Mouse (Mus musculus) neural tube, embryonic 12.5 days (tissue): Measurements from ENCODE around the gene Lrp6. TPM values are rescaled to one million over a fixed set of nuclear protein-coding genes. Genes with fewer than 3 reads are reported as not detected.

Experiments
- ATAC-seq: fragments of 200-750 bp; cut with Nextera tagmentation; 2 replicates; pipeline ENCODE4 v1.8.0; 2017; ENCODE audit warnings: low read depth, mild to moderate bottlenecking, moderate TSS enrichment, moderate library complexity; ENCODE audit not compliant: low FRiP score
- H3K27ac ChIP-seq: fragments of 300-500 bp; sonication (generic); 2 replicates; pipeline ENCODE4 v1.5.1; 2016
- H3K27me3 ChIP-seq: fragments of 300-500 bp; sonication (generic); replicated peaks from 2 replicates; pipeline ENCODE4 v1.6.1; 2016; ENCODE audit warnings: mild to moderate bottlenecking
- H3K36me3 ChIP-seq: fragments of 300-500 bp; sonication (generic); 2 replicates; pipeline ENCODE4 v1.6.1; 2016; ENCODE audit warnings: mild to moderate bottlenecking
- H3K4me1 ChIP-seq: fragments of 300-500 bp; sonication (generic); 2 replicates; pipeline ENCODE4 v1.6.1; 2016
- H3K4me2 ChIP-seq: fragments of 300-500 bp; sonication (generic); replicated peaks from 2 replicates; pipeline ENCODE4 v1.6.1; 2016; ENCODE audit warnings: mild to moderate bottlenecking
- H3K4me3 ChIP-seq: fragments of 300-500 bp; sonication (generic); 2 replicates; pipeline ENCODE4 v1.5.1; 2016
- H3K9ac ChIP-seq: fragments of 300-500 bp; sonication (generic); 2 replicates; pipeline ENCODE4 v1.6.1; 2016; ENCODE audit warnings: mild to moderate bottlenecking
- H3K9me3 ChIP-seq: fragments of 300-500 bp; sonication (generic); 2 replicates; pipeline ENCODE4 v1.6.1; 2016; ENCODE audit warnings: mild to moderate bottlenecking
- WGBS: fragments of 180-500 bp; shearing (Covaris S2); methylation state at CpG from one replicate; pipeline ENCODE4 v1.1.7; 2016; 5-methylcytosine and 5-hydroxymethylcytosine counted together
- polyA plus RNA-seq: library from polyadenylated mRNA; unstranded; fragments of >200 nt; fragmentation: Nextera tagmentation; extraction: Ambion mirVana; gene quantifications from 2 replicates; pipeline ENCODE4 v1.2.1, GENCODE M21; 2016

Gene Lrp6
- polyA plus RNA-seq, 1 experiment from 2014 or later: 29.0 TPM

DNA sequence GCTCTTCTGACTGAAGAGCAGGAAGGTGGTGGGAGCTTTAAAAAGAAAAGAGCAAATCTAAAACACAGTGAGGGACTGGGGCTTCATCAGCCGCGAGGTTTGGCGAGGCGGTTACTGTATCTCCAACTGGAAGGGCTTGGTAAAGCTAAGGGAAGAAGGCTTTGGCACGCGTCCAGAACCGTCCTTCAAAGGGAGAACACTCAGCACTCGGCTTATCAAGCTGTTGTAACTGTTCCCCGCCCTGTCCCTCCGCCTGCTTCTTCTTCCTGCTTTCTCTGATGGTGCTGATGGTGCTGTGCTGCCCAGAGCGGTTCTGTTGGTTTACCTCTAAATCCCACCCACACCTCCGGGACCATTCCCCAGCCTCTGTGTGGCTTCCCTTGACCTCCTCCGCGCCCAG, 95.9 kb downstream of the Lrp6 start:
- Histone ChIP-seq H3K4me1 (no peaks in the 10 kb centered on the region), H3K36me3 (peaks cover 34% of the 10 kb centered on the region), H3K27ac (no peak overlapping the region), H3K9me3 (no peaks in the 10 kb centered on the region), H3K4me3 (no peak overlapping the region), H3K4me2 (no peak overlapping the region), H3K27me3 (no peaks in the 10 kb centered on the region), H3K9ac (no peak overlapping the region)
- ATAC-seq: no peak
- WGBS: 95% methylated on average over 14 of the region's 14 CpGs

- Histone ChIP-seq H3K27me3 (no peaks in the 10 kb centered on the region), H3K9ac (no peak overlapping the region), H3K4me2 (no peak overlapping the region), H3K4me3 (no peak overlapping the region), H3K4me1 (no peaks in the 10 kb centered on the region), H3K36me3 (peaks cover 36% of the 10 kb centered on the region), H3K9me3 (no peaks in the 10 kb centered on the region), H3K27ac (no peak overlapping the region)
- ATAC-seq: no peak
- WGBS: 93% methylated on average over 2 of the region's 2 CpGs
Measured at GRCm38 (mm10) chr6:134469297-134469696, 97.5 kb downstream of the Lrp6 start.

DNA sequence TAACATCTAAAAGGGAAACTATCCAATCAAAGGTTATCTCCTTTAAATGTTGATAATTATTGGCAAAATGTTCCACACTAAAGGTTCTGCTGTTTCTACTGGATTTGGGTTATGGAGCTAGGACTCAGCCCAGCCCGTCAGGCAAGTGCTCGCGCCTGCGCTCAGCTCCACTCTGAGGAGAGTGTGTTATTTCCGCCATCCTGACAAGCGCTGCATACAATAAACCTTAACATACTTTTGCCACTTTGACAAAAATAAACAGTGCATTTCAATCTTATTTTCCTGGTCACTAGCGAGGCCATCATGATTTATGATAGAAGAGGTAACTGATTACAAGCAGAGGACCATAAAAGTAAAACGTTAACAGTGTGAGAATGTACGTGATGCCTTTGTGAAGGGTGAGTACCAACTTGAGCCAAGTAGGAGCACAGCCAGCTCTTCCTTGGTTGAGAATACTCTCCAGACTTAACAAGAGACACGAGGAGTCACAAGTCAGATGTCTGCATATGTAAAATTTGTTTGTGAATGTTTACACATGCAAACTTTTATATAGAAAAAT, 100.0 kb downstream of the Lrp6 start:
- no peak for ATAC-seq
- 84% methylated on average over 10 of the region's 10 CpGs for WGBS
- Histone ChIP-seq H3K36me3 (peaks cover 50% of the 10 kb centered on the region), H3K4me1 (no peaks in the 10 kb centered on the region), H3K4me3 (no peak overlapping the region), H3K9me3 (no peaks in the 10 kb centered on the region), H3K9ac (no peak overlapping the region), H3K4me2 (no peak overlapping the region), H3K27me3 (no peaks in the 10 kb centered on the region), H3K27ac (no peak overlapping the region)

- peaks cover 67% of the 10 kb centered on the region for H3K36me3 ChIP-seq
- H3K4me1 ChIP-seq: no peaks in the 10 kb centered on the region
- no peak overlapping the region for H3K9ac ChIP-seq
- H3K27ac ChIP-seq: no peak overlapping the region
- H3K27me3 ChIP-seq: no peaks in the 10 kb centered on the region
- H3K9me3 ChIP-seq: no peaks in the 10 kb centered on the region
- no peak overlapping the region for H3K4me3 ChIP-seq
- 90% methylated on average over 6 of the region's 6 CpGs for WGBS
- no peak overlapping the region for H3K4me2 ChIP-seq
- no peak for ATAC-seq
Measured at GRCm38 (mm10) chr6:134461175-134461574, 105.6 kb downstream of the Lrp6 start.

DNA sequence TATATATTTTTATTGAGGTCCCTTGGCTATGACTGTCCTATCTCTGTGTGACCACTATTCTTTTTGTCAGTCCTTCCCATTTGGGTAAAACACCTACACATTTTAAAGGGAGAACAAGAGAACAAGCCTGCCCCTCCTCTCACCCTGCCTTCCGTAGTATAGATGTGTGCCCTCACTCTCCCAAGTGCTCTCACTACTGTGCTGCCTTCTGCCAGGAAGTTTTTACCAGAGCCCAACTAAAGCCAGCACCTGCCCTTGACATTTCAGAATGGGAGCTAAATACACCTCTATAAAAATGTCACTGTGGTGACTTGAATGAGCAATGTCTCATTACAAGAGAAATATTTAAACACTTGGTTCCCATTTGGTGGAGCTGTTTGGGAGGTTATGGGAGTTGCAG, 108.4 kb downstream of the Lrp6 start:
- 85% methylated on average over 1 of the region's 1 CpGs for WGBS
- no peak overlapping the region for H3K27ac ChIP-seq
- H3K27me3 ChIP-seq: no peaks in the 10 kb centered on the region
- H3K4me1 ChIP-seq: no peaks in the 10 kb centered on the region
- H3K36me3 ChIP-seq: peaks cover 79% of the 10 kb centered on the region
- H3K4me3 ChIP-seq: no peak overlapping the region
- no peaks in the 10 kb centered on the region for H3K9me3 ChIP-seq
- ATAC-seq: no peak
- no peak overlapping the region for H3K4me2 ChIP-seq
- no peak overlapping the region for H3K9ac ChIP-seq

GRCm38 (mm10) chr6:134454093-134454492, 112.7 kb downstream of the Lrp6 start:
- Histone ChIP-seq H3K9ac (no peak overlapping the region), H3K27me3 (no peaks in the 10 kb centered on the region), H3K27ac (no peak overlapping the region), H3K4me3 (no peak overlapping the region), H3K4me2 (no peak overlapping the region), H3K4me1 (peaks cover 4% of the 10 kb centered on the region; the same call in 1 of the 2 replicates), H3K36me3 (peaks cover 79% of the 10 kb centered on the region), H3K9me3 (no peaks in the 10 kb centered on the region)
- WGBS: 100% methylated on average over 1 of the region's 1 CpGs
- no peak for ATAC-seq

- 68% methylated on average over 14 of the region's 14 CpGs for WGBS
- Histone ChIP-seq H3K27ac (no peak overlapping the region), H3K4me3 (no peak overlapping the region), H3K36me3 (peaks cover 62% of the 10 kb centered on the region), H3K4me2 (no peak overlapping the region), H3K9me3 (no peaks in the 10 kb centered on the region), H3K4me1 (peaks cover 4% of the 10 kb centered on the region; the same call in 1 of the 2 replicates), H3K9ac (no peak overlapping the region), H3K27me3 (no peaks in the 10 kb centered on the region)
- ATAC-seq: peak; percentile 67; the same call in 1 of the 2 replicates
Measured at GRCm38 (mm10) chr6:134450661-134451119, 116.1 kb downstream of the Lrp6 start.

- H3K36me3 ChIP-seq: peaks cover 59% of the 10 kb centered on the region
- no peak for ATAC-seq
Measured at GRCm38 (mm10) chr6:134449958-134450357, 116.8 kb downstream of the Lrp6 start.

DNA sequence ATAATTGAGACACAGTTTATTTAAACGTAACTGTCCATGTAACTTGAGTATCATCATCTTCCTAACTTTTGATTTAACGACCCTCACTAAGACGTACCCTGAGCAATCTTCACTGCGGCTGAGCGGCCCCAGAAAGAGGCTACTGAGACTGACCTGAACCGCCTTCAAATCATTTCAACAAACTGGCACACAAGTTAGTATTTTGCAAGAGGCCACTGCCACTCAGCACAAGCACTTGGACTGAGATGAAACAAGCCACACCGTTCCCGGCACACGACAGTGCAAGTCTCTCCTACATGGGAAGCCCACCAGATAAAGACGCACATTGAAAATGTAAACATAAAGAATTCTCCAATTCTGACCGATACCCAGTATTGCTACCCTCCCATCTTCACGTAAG, 118.3 kb downstream of the Lrp6 start:
- Histone ChIP-seq H3K4me2 (no peak overlapping the region), H3K27me3 (no peaks in the 10 kb centered on the region), H3K4me3 (no peak overlapping the region), H3K9me3 (no peaks in the 10 kb centered on the region), H3K36me3 (peaks cover 47% of the 10 kb centered on the region), H3K4me1 (peaks cover 4% of the 10 kb centered on the region; the same call in 1 of the 2 replicates), H3K27ac (no peak overlapping the region), H3K9ac (no peak overlapping the region)
- WGBS: 97% methylated on average over 12 of the region's 12 CpGs
- no peak for ATAC-seq

More at GRCm38 (mm10) chr6:134449958-134450357, 116.8 kb downstream of the Lrp6 start:
- Histone ChIP-seq H3K4me2 (no peak overlapping the region), H3K9ac (no peak overlapping the region), H3K27me3 (no peaks in the 10 kb centered on the region), H3K4me3 (no peak overlapping the region), H3K27ac (no peak overlapping the region), H3K9me3 (no peaks in the 10 kb centered on the region), H3K4me1 (peaks cover 4% of the 10 kb centered on the region; the same call in 1 of the 2 replicates)
- WGBS: 65% methylated on average over 11 of the region's 11 CpGs

DNA sequence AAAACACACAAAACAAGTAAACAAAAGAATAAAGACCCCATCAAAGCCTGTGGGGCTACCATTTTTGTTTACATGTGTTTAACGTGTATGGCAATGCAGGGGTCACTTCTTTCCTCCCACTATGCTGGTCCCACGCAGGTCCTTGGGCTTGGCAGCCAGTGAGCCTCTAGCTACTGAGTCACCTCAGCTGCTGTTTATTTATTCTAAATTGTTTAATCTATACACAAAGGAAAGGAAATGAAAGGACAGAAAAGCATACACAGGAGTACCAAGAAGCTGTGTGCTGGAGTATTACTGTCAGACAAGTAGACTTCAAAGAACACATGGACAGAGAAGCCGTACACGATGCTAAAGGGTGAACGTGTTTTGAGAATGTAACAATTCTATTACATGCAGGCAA, 122.8 kb downstream of the Lrp6 start:
- WGBS: 87% methylated on average over 5 of the region's 5 CpGs
- no peaks in the 10 kb centered on the region for H3K9me3 ChIP-seq
- H3K27me3 ChIP-seq: no peaks in the 10 kb centered on the region
- peaks cover 15% of the 10 kb centered on the region for H3K36me3 ChIP-seq
- H3K4me1 ChIP-seq: peaks cover 11% of the 10 kb centered on the region; the same call in 1 of the 2 replicates
- no peak for ATAC-seq
- H3K27ac ChIP-seq: no peak overlapping the region
- no peak overlapping the region for H3K4me2 ChIP-seq
- H3K4me3 ChIP-seq: no peak overlapping the region
- H3K9ac ChIP-seq: no peak overlapping the region

DNA sequence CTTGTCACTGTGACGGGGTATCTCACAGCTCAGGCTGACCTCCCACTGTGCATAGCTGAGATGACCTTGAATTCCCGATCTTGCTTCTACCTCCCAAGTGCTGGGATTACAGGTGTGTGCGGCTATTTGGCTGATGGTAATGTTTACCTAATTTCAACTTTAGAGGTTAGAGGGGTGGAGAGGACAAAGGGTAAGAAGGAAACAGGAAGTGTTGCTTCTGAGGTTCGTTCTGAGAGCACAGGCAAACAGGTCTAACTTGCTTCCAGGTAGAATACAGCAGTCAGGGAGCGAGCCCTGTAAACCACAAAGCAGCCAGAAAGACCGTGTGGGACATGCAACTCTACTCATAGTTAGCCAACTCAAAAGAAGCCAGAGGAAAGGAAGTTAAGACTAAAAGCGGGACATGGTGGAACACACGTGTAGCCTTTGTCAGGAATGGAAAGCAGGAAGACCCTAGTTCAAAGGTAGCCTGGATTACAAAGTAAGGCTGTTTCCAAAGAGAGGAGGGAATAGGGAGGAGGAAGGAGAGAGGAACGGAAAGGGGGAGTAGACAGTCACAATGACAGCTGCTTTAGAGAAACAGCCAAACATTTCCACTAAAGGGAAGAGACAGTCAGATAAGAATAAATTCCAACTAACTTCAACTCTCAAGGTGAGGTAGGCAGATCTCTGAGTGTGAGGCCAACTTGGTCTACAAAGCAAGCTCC, 123.4 kb downstream of the Lrp6 start:
- H3K27me3 ChIP-seq: no peaks in the 10 kb centered on the region
- peaks cover 12% of the 10 kb centered on the region for H3K36me3 ChIP-seq
- no peaks in the 10 kb centered on the region for H3K9me3 ChIP-seq
- no peak overlapping the region for H3K9ac ChIP-seq
- H3K27ac ChIP-seq: no peak overlapping the region
- WGBS: 83% methylated on average over 9 of the region's 9 CpGs
- H3K4me3 ChIP-seq: no peak overlapping the region
- peaks cover 11% of the 10 kb centered on the region; the same call in 1 of the 2 replicates for H3K4me1 ChIP-seq
- no peak overlapping the region for H3K4me2 ChIP-seq
- ATAC-seq: no peak

GRCm38 (mm10) chr6:134442219-134442618, 124.5 kb downstream of the Lrp6 start:
- ATAC-seq: no peak
- WGBS: 90% methylated on average over 5 of the region's 5 CpGs
- no peak overlapping the region for H3K4me2 ChIP-seq
- peaks cover 11% of the 10 kb centered on the region; the same call in 1 of the 2 replicates for H3K4me1 ChIP-seq
- H3K27ac ChIP-seq: no peak overlapping the region
- peaks cover 12% of the 10 kb centered on the region for H3K36me3 ChIP-seq
- H3K9ac ChIP-seq: no peak overlapping the region
- no peaks in the 10 kb centered on the region for H3K27me3 ChIP-seq
- H3K9me3 ChIP-seq: no peaks in the 10 kb centered on the region
- no peak overlapping the region for H3K4me3 ChIP-seq
